Mouse (Mus musculus): Measurements from ENCODE around the gene Nav2.

GRCm38 (mm10) chr7:49515012-49515411 is 606.5 kb downstream of the Nav2 start:
- TF ChIP-seq GATA1 (IDR thresholded peaks at IDR 0.05; ENCODE audit: borderline replicate concordance, low read length) (no peak), FLI1 (IDR thresholded peaks at IDR 0.05; ENCODE audit: low read length) (no peak)
